Mouse (Mus musculus) embryo, embryonic 10.5 days (tissue): ENCODE data around the gene Vps29.
"Not testable (repeated sequence)": the region's sequence is repeated elsewhere in the genome, so short reads cannot be mapped to it uniquely, and the experiment has no call there.

Source experiments
- DNase-seq: peaks from one replicate; pipeline ENCODE4 v3.0.0-alpha.2; 2015; ENCODE audit warnings: low spot score

Vps29 gene

GRCm38 (mm10) chr5:122353807-122354491 lies at the start of gene Vps29, which contains the start of gene Rad9b:
Gene Vps29, plus strand, starts transcription at chr5:122354369.
Gene Rad9b, minus strand, starts transcription at chr5:122354233.
- DNase-seq = peak; percentile 100

GRCm38 (mm10) chr5:122304541-122304940 lies 49.6 kb upstream of the Vps29 start:
- no peak for DNase-seq

- no peak for DNase-seq
These were observed 48.7 kb upstream of the Vps29 start for GRCm38 (mm10) chr5:122305472-122305871.

- no peak for DNase-seq
These were observed 47.6 kb upstream of the Vps29 start for GRCm38 (mm10) chr5:122306536-122306935.

GRCm38 (mm10) chr5:122310699-122311098 lies 43.5 kb upstream of the Vps29 start:
- no peak for DNase-seq

GRCm38 (mm10) chr5:122311692-122312091 lies 42.5 kb upstream of the Vps29 start:
- DNase-seq = no peak

GRCm38 (mm10) chr5:122312346-122312745 lies 41.8 kb upstream of the Vps29 start:
- no peak for DNase-seq

GRCm38 (mm10) chr5:122312942-122313684 lies 41.1 kb upstream of the Vps29 start:
- no peak for DNase-seq

GRCm38 (mm10) chr5:122314966-122315667 lies 39.1 kb upstream of the Vps29 start:
- DNase-seq = no peak

- no peak for DNase-seq
These were observed 36.7 kb upstream of the Vps29 start for GRCm38 (mm10) chr5:122317329-122318045.

GRCm38 (mm10) chr5:122318100-122318499 lies 36.1 kb upstream of the Vps29 start:
- peak; percentile 23 for DNase-seq

GRCm38 (mm10) chr5:122318976-122319375 lies 35.2 kb upstream of the Vps29 start:
- not testable (repeated sequence) for DNase-seq

GRCm38 (mm10) chr5:122319474-122320204 lies 34.5 kb upstream of the Vps29 start:
- DNase-seq = no peak

GRCm38 (mm10) chr5:122320205-122320781 lies 33.9 kb upstream of the Vps29 start:
- no peak for DNase-seq

- peak; percentile 21 for DNase-seq
These were observed 30.6 kb upstream of the Vps29 start for GRCm38 (mm10) chr5:122323523-122323922.

- no peak for DNase-seq
These were observed 29.3 kb upstream of the Vps29 start for GRCm38 (mm10) chr5:122324608-122325431.

GRCm38 (mm10) chr5:122325477-122325876 lies 28.7 kb upstream of the Vps29 start:
- DNase-seq = no peak

GRCm38 (mm10) chr5:122327283-122327682 lies 26.9 kb upstream of the Vps29 start:
- no peak for DNase-seq

- DNase-seq = no peak
These were observed 23.9 kb upstream of the Vps29 start for GRCm38 (mm10) chr5:122330269-122330668.

- DNase-seq = no peak
These were observed 19.5 kb upstream of the Vps29 start for GRCm38 (mm10) chr5:122334682-122335081.
